Mouse (Mus musculus): Measurements from ENCODE around the gene Gtf3c4. TPM values are rescaled to one million over a fixed set of nuclear protein-coding genes. Genes with fewer than 3 reads are reported as not detected.

Gene Gtf3c4
- polyA plus RNA-seq, 1 experiment from 2014 or later, result 19.2 TPM

- Histone ChIP-seq H3K27me3 (replicated peaks; ENCODE audit: control insufficient read depth, insufficient read depth, low read length) (no peaks in the 10 kb centered on the region), H3K9ac (ENCODE audit: low read depth, low read length) (no peak overlapping the region), H3K4me2 (no peak overlapping the region), H3K9me3 (ENCODE audit: control insufficient read depth, low read length) (no peaks in the 10 kb centered on the region), H3K36me3 (ENCODE audit: control insufficient read depth, insufficient read depth, low read length) (peaks cover 51% of the 10 kb centered on the region), H3K4me1 (replicated peaks; ENCODE audit: control insufficient read depth, insufficient read depth, low read length) (no peaks in the 10 kb centered on the region), H3K27ac (ENCODE audit: low read depth, low read length) (no peak overlapping the region), H3K4me3 (ENCODE audit: low read depth, low read length) (no peak overlapping the region)
- DNase-seq (ENCODE audit: low spot score), result no peak
- 58% methylated on average over 4 of the region's 4 CpGs for WGBS
- ATAC-seq (replicated peaks; ENCODE audit: low FRiP score), result no peak
These were observed 10.9 kb downstream of the Gtf3c4 start for GRCm38 (mm10) chr2:28829265-28829664.

- H3K4me2 ChIP-seq, result no peak overlapping the region
- no peak overlapping the region for H3K9ac ChIP-seq (ENCODE audit: low read depth, low read length)
- no peaks in the 10 kb centered on the region for H3K9me3 ChIP-seq (ENCODE audit: control insufficient read depth, low read length)
- no peak for ATAC-seq (replicated peaks; ENCODE audit: low FRiP score)
- no peak overlapping the region for H3K4me3 ChIP-seq (ENCODE audit: low read depth, low read length)
- no peaks in the 10 kb centered on the region for H3K4me1 ChIP-seq (replicated peaks; ENCODE audit: control insufficient read depth, insufficient read depth, low read length)
- H3K27me3 ChIP-seq (replicated peaks; ENCODE audit: control insufficient read depth, insufficient read depth, low read length), result no peaks in the 10 kb centered on the region
- 68% methylated on average over 4 of the region's 4 CpGs for WGBS
- H3K36me3 ChIP-seq (ENCODE audit: control insufficient read depth, insufficient read depth, low read length), result peaks cover 3% of the 10 kb centered on the region; the same call in 1 of the 2 replicates
- no peak overlapping the region for H3K27ac ChIP-seq (ENCODE audit: low read depth, low read length)
- no peak for DNase-seq (ENCODE audit: low spot score)
These were observed 21.3 kb downstream of the Gtf3c4 start for GRCm38 (mm10) chr2:28818866-28819265.

- H3K9me3 ChIP-seq (ENCODE audit: control insufficient read depth, low read length), result no peaks in the 10 kb centered on the region
- H3K9ac ChIP-seq (ENCODE audit: low read depth, low read length), result no peak overlapping the region
- H3K36me3 ChIP-seq (ENCODE audit: control insufficient read depth, insufficient read depth, low read length), result no peaks in the 10 kb centered on the region
- H3K27me3 ChIP-seq (replicated peaks; ENCODE audit: control insufficient read depth, insufficient read depth, low read length), result no peaks in the 10 kb centered on the region
- 58% methylated on average over 5 of the region's 5 CpGs for WGBS
- no peak overlapping the region for H3K4me2 ChIP-seq
- H3K4me3 ChIP-seq (ENCODE audit: low read depth, low read length), result no peak overlapping the region
- H3K4me1 ChIP-seq (replicated peaks; ENCODE audit: control insufficient read depth, insufficient read depth, low read length), result no peaks in the 10 kb centered on the region
- no peak overlapping the region for H3K27ac ChIP-seq (ENCODE audit: low read depth, low read length)
- DNase-seq (ENCODE audit: low spot score) (no peak), ATAC-seq (replicated peaks; ENCODE audit: low FRiP score) (no peak)
These were observed 29.7 kb downstream of the Gtf3c4 start for GRCm38 (mm10) chr2:28810260-28811013.

GRCm38 (mm10) chr2:28808841-28809240, 31.3 kb downstream of the Gtf3c4 start:
- Histone ChIP-seq H3K9ac (ENCODE audit: low read depth, low read length) (no peak overlapping the region), H3K4me3 (ENCODE audit: low read depth, low read length) (no peak overlapping the region), H3K27me3 (replicated peaks; ENCODE audit: control insufficient read depth, insufficient read depth, low read length) (no peaks in the 10 kb centered on the region), H3K36me3 (ENCODE audit: control insufficient read depth, insufficient read depth, low read length) (no peaks in the 10 kb centered on the region), H3K27ac (ENCODE audit: low read depth, low read length) (no peak overlapping the region), H3K4me2 (no peak overlapping the region), H3K9me3 (ENCODE audit: control insufficient read depth, low read length) (no peaks in the 10 kb centered on the region), H3K4me1 (replicated peaks; ENCODE audit: control insufficient read depth, insufficient read depth, low read length) (no peaks in the 10 kb centered on the region)
- DNase-seq (ENCODE audit: low spot score) (no peak), ATAC-seq (replicated peaks; ENCODE audit: low FRiP score) (no peak)
- 70% methylated on average over 6 of the region's 6 CpGs for WGBS

GRCm38 (mm10) chr2:28803406-28803805, 36.8 kb downstream of the Gtf3c4 start:
- WGBS, result 71% methylated on average over 7 of the region's 7 CpGs
- H3K27ac ChIP-seq (ENCODE audit: low read depth, low read length), result no peak overlapping the region
- no peak overlapping the region for H3K4me3 ChIP-seq (ENCODE audit: low read depth, low read length)
- H3K36me3 ChIP-seq (ENCODE audit: control insufficient read depth, insufficient read depth, low read length), result no peaks in the 10 kb centered on the region
- no peak overlapping the region for H3K9ac ChIP-seq (ENCODE audit: low read depth, low read length)
- no peaks in the 10 kb centered on the region for H3K9me3 ChIP-seq (ENCODE audit: control insufficient read depth, low read length)
- no peaks in the 10 kb centered on the region for H3K4me1 ChIP-seq (replicated peaks; ENCODE audit: control insufficient read depth, insufficient read depth, low read length)
- ATAC-seq (replicated peaks; ENCODE audit: low FRiP score) (no peak), DNase-seq (ENCODE audit: low spot score) (no peak)
- H3K4me2 ChIP-seq, result no peak overlapping the region
- no peaks in the 10 kb centered on the region for H3K27me3 ChIP-seq (replicated peaks; ENCODE audit: control insufficient read depth, insufficient read depth, low read length)

GRCm38 (mm10) chr2:28799575-28799974, 40.6 kb downstream of the Gtf3c4 start:
- Histone ChIP-seq H3K4me3 (ENCODE audit: low read depth, low read length) (no peak overlapping the region), H3K9ac (ENCODE audit: low read depth, low read length) (no peak overlapping the region), H3K4me2 (no peak overlapping the region), H3K9me3 (ENCODE audit: control insufficient read depth, low read length) (no peaks in the 10 kb centered on the region), H3K4me1 (replicated peaks; ENCODE audit: control insufficient read depth, insufficient read depth, low read length) (no peaks in the 10 kb centered on the region), H3K27ac (ENCODE audit: low read depth, low read length) (no peak overlapping the region), H3K36me3 (ENCODE audit: control insufficient read depth, insufficient read depth, low read length) (no peaks in the 10 kb centered on the region), H3K27me3 (replicated peaks; ENCODE audit: control insufficient read depth, insufficient read depth, low read length) (no peaks in the 10 kb centered on the region)
- ATAC-seq (replicated peaks; ENCODE audit: low FRiP score) (no peak), DNase-seq (ENCODE audit: low spot score) (no peak)
- 64% methylated on average over 2 of the region's 2 CpGs for WGBS

GRCm38 (mm10) chr2:28798390-28798789, 41.8 kb downstream of the Gtf3c4 start:
- ATAC-seq (replicated peaks; ENCODE audit: low FRiP score) (no peak), DNase-seq (ENCODE audit: low spot score) (no peak)
- no peak overlapping the region for H3K27ac ChIP-seq (ENCODE audit: low read depth, low read length)
- WGBS, result 38% methylated on average over 3 of the region's 3 CpGs
- no peak overlapping the region for H3K4me3 ChIP-seq (ENCODE audit: low read depth, low read length)
- H3K36me3 ChIP-seq (ENCODE audit: control insufficient read depth, insufficient read depth, low read length), result no peaks in the 10 kb centered on the region
- H3K9ac ChIP-seq (ENCODE audit: low read depth, low read length), result no peak overlapping the region
- H3K27me3 ChIP-seq (replicated peaks; ENCODE audit: control insufficient read depth, insufficient read depth, low read length), result no peaks in the 10 kb centered on the region
- H3K4me2 ChIP-seq, result no peak overlapping the region
- no peaks in the 10 kb centered on the region for H3K4me1 ChIP-seq (replicated peaks; ENCODE audit: control insufficient read depth, insufficient read depth, low read length)
- no peaks in the 10 kb centered on the region for H3K9me3 ChIP-seq (ENCODE audit: control insufficient read depth, low read length)

- 62% methylated on average over 18 of the region's 18 CpGs for WGBS
- Histone ChIP-seq H3K4me3 (ENCODE audit: low read depth, low read length) (no peak overlapping the region), H3K27me3 (replicated peaks; ENCODE audit: control insufficient read depth, insufficient read depth, low read length) (no peaks in the 10 kb centered on the region), H3K9ac (ENCODE audit: low read depth, low read length) (no peak overlapping the region), H3K4me2 (no peak overlapping the region), H3K27ac (ENCODE audit: low read depth, low read length) (no peak overlapping the region), H3K4me1 (replicated peaks; ENCODE audit: control insufficient read depth, insufficient read depth, low read length) (no peaks in the 10 kb centered on the region), H3K9me3 (ENCODE audit: control insufficient read depth, low read length) (no peaks in the 10 kb centered on the region), H3K36me3 (ENCODE audit: control insufficient read depth, insufficient read depth, low read length) (no peaks in the 10 kb centered on the region)
- ATAC-seq (replicated peaks; ENCODE audit: low FRiP score) (no peak), DNase-seq (ENCODE audit: low spot score) (no peak)
These were observed 42.6 kb downstream of the Gtf3c4 start for GRCm38 (mm10) chr2:28797490-28798106.

GRCm38 (mm10) chr2:28796298-28796697, 43.9 kb downstream of the Gtf3c4 start:
- Histone ChIP-seq H3K36me3 (ENCODE audit: control insufficient read depth, insufficient read depth, low read length) (no peaks in the 10 kb centered on the region), H3K9ac (ENCODE audit: low read depth, low read length) (no peak overlapping the region), H3K27ac (ENCODE audit: low read depth, low read length) (no peak overlapping the region), H3K4me2 (no peak overlapping the region), H3K4me3 (ENCODE audit: low read depth, low read length) (no peak overlapping the region), H3K27me3 (replicated peaks; ENCODE audit: control insufficient read depth, insufficient read depth, low read length) (no peaks in the 10 kb centered on the region), H3K9me3 (ENCODE audit: control insufficient read depth, low read length) (no peaks in the 10 kb centered on the region), H3K4me1 (replicated peaks; ENCODE audit: control insufficient read depth, insufficient read depth, low read length) (no peaks in the 10 kb centered on the region)
- ATAC-seq (replicated peaks; ENCODE audit: low FRiP score) (no peak), DNase-seq (ENCODE audit: low spot score) (no peak)
- 47% methylated on average over 8 of the region's 8 CpGs for WGBS

Measured in liver, embryonic 11.5 days (tissue).